Mouse (Mus musculus) gastrocnemius, postnatal 14 days (tissue): Measurements from ENCODE around the gene Tlk1. TPM values are rescaled to one million over a fixed set of nuclear protein-coding genes. Genes with fewer than 3 reads are reported as not detected.

Source experiments
- DNase-seq: peaks from one replicate; pipeline ENCODE4 v3.0.0; 2021; ENCODE audit warnings: mixed read lengths
- intact Hi-C: fragments of 180-260 bp; cut with DNase I; formaldehyde crosslinking; loops from one replicate; pipeline ENCODE4 v1.15.1; 2025; ENCODE audit warnings: low total_unique reads
- total RNA-seq, 2 experiments: library from RNA; stranded (reverse); gene quantifications; 2 replicates each; pipeline ENCODE4 v1.2.3; 2021

Tlk1 gene
- total RNA-seq, 2 experiments from 2014 or later: 26.7 to 31.5 TPM

DNA sequence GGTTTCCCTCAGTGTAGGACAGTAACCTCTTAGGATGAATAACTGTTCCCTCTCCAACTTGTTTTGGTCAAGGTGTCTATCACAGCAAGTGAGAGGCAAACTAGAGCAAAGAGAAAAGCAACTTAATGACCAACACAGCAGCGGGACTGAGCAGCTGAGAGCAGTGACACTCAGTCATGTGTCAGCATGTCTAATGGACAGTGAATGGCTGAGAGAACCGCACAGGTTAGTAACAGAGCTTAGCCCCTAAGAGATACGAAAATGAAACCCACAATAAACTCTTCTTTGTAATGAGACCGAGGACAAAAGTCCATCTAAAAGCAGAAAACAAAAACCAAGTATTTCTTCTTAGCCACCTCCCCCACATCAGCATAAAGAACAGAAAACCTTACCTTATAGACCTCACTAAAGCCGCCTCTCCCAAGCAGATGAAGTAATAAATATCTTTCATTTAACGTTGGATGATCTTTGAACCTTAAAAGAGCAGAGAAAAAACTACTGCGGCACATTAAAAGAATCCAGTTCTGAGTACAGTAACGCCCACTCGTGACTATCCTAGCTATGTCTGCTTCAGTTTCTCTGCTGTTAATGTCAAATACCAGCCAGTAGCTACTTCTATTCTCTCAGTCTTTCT lies 101.8 kb downstream of the Tlk1 start:
- intact Hi-C loops: no loop called here
- DNase-seq: no peak

GRCm38 (mm10) chr2:70710878-70711277 lies 114.7 kb downstream of the Tlk1 start:
- intact Hi-C loops: no loop called here
- DNase-seq: no peak

DNA sequence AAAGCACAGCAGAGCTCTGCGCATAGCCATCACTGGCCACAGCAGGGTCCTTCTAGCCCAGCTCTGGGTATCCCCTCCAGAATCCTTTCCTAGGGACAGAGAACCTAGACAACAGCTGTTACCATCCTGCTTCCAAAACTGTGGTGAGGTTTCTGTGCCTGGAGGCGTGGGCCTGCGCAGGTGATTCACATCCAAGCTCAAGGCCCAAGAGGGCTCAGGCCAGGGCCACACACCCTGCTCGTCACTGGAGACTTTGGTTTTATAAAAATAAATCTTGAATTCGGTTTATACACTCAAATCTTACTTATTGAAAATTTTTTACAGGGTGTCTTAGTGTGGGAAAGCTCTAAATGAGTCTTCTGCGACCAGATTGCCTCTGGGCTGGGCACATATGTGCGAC lies 115.3 kb downstream of the Tlk1 start:
- no peak for DNase-seq
- intact Hi-C loops: no loop called here

DNA sequence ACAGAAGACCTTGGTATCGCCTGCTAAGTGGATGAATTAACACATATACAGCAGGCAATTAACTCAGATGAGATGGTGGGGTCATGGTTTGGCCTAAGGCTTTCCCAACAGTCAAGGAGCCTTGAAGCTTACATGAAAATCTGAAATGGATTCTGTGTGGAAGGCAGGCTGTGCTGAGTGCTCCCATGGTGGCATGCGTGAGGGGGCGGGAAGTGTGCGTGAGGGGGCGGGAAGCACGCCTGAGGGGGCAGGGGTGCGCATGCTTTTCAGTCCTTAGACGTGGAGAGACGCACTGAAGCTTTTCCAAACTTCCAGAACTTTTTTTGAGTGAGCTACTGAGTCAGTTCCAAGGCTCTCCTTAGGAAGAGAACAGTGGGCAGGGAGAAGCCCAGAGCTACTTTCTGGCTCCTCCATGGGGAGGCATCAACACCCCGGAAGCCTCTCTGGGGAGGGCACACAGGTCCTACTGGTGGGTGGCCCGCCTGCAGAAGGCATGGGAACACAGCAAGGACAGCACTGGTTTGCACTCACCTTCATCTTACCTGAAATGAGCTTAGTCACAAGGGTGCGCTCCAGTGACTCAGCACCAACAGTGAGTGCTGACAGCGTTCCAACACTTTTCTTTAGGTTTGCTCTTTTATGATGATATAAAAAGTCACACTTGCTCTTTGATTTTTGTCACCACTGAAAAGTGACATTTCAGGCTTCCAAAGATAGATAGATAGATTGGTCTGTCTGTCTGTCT lies 116.4 kb downstream of the Tlk1 start:
- intact Hi-C loops: loop anchor here (10.0 kb wide), 1 partner anchor 116 kb away; the partner anchor contains the start of gene Tlk1
- DNase-seq: no peak

GRCm38 (mm10) chr2:70702403-70702802 lies 123.1 kb downstream of the Tlk1 start:
- intact Hi-C loops: loop anchor here (5.0 to 10.0 kb wide), 2 partner anchors 122 to 335 kb away; partner anchors contain the start of gene Tlk1

DNA sequence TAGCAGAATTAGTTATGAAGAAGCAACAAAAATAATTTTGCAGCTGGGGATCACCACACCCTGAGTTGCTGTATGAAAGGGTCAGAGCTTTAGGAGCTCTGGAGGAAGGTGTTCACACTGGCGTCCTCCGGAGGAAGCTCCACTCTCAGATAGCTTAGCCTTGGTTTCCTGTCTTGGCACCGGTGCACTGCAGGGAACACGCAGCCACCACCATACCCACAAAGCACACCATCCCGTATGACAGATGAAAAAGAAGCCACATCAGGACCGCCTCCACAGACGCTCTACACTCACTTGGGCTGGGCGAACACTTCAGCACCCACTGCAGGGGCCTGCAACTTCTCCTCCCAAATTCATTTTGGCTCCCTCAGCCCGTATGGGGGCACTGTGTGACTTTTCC lies 124.0 kb downstream of the Tlk1 start:
- intact Hi-C loops: loop anchor here (5.0 to 10.0 kb wide), 2 partner anchors 123 to 336 kb away; partner anchors contain the start of gene Tlk1
- DNase-seq: no peak

More at GRCm38 (mm10) chr2:70702403-70702802, 123.1 kb downstream of the Tlk1 start:
- DNase-seq: no peak

DNA sequence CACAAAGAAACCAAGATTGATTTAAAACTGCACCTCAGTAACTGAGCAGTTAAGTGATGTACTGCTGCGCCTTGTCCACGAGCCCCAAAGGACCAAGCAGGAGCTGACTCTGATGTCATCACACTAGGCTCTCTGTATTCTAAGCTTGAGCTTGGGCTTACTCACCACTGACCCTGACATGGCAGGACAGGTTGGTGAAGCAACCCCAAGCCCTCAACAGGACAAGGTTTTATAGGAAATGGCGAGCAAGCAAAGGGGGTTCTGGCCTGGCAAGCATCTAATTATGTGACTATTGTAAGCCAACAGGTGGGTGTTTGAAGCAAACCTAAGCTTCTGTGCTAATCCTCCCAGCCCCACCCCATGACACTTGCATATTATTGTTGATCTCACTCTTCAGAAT lies 124.7 kb downstream of the Tlk1 start:
- intact Hi-C loops: loop anchor here (5.0 to 10.0 kb wide), 2 partner anchors 124 to 336 kb away; partner anchors contain the start of gene Tlk1
- no peak for DNase-seq

DNA sequence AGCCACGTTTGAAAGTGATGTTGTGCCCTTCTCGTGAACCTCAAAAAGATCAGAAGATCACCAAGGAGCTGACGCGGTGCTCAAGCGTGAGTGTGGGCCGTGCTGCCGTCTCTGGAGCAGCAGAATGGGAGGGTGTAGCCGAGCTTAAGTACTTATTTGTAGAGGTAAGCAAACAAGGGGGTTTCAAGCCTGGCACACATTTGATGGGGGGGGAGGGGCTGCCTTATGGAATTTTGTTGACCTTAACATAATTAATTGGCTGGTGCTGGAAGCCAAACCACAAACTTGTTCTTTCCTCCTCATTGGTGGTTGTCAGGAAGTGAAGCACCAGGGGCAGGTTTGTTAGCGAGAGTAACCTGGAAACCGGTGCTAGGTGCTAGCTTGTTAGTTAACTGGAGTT lies 129.8 kb downstream of the Tlk1 start:
- no peak for DNase-seq
- intact Hi-C loops: no loop called here

- DNase-seq: peak; percentile 24
- intact Hi-C loops: no loop called here
Observed at GRCm38 (mm10) chr2:70690195-70690594, 135.3 kb downstream of the Tlk1 start.

DNA sequence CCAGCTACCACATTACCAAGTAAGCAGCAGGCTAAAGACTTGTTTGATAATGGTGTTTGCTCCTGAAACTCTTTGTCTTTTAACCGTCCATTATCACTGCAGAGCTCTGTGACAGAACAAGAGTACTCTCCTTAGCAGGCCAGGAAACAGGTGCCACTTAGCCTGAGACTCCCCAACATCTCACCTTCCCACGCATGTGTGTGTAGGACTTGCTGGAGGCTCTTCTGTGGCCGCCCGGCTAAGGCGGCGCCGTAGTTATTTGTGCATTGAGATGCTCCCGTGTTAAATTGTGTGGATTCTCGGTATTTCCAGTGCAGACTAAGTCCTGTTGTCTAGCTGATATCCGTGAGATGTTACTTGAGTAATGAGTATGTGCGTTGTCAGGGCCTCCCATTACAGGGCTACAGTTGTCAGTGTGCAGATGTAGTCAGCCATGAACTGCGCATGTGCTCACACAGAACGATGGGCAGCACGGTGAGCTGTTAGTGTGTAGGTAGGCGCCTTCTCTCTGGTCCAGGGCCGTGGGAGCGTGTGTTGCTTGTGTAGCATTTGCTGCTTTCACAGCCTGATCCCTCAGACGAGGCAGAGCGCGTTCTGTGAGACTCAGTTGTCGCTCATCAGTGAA lies 137.0 kb downstream of the Tlk1 start:
- DNase-seq: no peak
- intact Hi-C loops: no loop called here

- DNase-seq: no peak
- intact Hi-C loops: no loop called here
Observed at GRCm38 (mm10) chr2:70682324-70682723, 143.2 kb downstream of the Tlk1 start.

DNA sequence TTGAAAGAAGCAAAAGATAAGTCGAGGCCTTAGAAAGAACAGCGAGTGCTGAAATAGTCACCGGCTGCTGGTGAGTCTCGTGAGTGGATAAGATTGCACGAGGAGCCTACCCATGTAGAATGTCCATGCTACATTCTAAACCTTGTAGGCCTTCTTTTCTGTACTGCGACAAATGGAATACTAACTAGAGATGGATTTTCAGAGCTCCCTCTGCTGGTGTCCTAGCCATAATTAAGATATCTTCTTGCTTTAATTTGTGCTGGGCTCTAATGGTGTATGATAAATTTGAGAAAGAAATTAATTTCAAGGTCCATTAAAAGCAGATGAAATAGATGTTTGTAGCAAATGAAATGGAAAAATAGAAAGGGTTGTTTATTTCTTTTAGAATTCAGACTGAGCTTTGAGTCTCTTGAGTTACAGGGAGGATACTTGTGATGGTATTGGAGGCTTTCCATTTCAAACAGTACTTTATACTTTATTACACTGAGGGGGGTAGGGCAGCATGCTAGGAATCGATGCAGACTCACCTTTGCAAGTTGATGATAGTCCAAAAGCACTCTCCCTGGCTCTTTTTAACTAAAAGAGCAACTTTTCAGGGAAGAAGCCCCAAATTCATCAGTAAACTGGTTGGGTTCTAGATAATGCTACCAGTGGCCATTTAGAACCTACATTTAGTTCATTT lies 151.9 kb downstream of the Tlk1 start:
- intact Hi-C loops: no loop called here
- no peak for DNase-seq

DNA sequence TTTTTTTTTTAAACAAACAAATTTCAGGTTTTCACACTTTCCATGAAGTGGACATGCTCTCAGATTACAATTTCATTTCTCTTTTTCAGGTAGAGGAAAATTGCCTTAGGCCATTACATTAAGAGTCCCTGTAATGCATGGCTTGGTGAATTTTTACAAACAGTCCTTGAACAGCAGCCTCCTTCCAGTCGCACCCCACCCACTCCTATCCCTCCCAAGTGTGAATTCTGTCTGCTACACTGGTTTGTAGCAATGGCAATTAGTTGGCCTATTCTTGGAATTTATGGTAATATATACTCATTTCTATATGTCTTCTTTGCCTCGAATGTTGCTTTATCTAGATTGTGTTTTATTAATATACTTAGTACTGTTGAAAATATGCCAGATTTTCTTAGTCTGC lies 153.1 kb downstream of the Tlk1 start:
- intact Hi-C loops: no loop called here

DNA sequence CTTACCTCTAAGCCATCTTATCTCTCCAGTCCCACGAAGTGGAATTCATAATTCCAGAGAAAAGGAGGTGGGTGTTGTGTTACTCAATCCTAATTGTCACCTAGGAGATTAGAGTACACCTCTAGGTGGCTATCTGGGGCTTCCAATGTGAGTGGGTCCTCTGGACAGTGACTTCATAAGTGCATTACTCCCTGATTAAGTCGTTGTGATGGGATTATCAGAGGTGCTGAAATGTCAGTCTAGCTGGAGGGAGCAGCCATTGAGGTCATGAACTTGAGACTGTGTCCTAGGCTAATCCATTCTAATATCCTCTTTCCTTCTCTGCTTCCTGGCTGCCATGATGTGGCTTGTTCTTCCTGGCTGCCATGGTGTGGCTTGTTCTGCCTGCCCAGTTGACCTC lies 155.6 kb downstream of the Tlk1 start:
- no peak for DNase-seq
- intact Hi-C loops: no loop called here

More for the DNA sequence above, 153.1 kb downstream of the Tlk1 start:
- no peak for DNase-seq

GRCm38 (mm10) chr2:70669241-70669640 lies 156.3 kb downstream of the Tlk1 start:
- DNase-seq: no peak
- intact Hi-C loops: no loop called here

DNA sequence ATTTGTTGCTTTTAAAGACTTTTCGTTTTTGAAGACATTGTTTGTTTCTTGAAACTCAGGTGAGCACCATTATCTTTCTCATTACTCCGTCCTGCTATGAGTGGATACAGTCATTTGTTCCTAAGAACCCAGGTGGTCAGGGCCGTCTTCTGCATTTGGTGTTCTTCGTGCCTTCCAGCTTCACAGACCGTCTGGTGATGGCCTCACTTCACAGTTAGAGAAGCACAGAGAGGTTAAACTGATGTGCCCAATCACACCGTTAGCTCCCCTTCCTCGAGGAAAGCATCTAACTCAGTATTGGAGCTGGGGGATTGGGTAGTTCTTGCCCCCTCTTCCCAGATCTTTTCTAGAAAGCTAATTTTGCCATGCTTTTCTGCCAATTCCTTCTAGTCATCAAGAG lies 158.5 kb downstream of the Tlk1 start:
- no peak for DNase-seq
- intact Hi-C loops: no loop called here

DNA sequence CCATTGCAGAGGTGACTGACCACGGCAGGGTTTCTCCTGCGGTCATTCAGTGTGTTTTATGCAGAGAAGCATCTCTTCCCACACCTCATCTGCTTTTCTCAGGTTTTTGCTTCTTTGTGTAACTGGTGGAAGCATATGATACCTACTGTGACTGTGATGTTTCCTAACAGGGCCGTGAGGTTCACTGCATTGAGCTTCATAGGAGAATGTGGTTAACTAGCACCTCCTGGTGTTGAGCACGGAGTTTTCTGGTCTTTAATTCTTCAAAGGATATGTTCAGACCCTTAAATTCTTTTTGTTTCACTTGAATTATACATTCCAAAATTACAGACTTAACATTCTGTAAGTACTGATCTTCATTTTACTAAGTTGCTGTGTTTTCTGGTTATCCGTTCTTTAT lies 161.8 kb downstream of the Tlk1 start:
- intact Hi-C loops: no loop called here
- no peak for DNase-seq
